Comparison of ENCODE assay signal across 19 mouse cellular contexts in the genomic region with DNA sequence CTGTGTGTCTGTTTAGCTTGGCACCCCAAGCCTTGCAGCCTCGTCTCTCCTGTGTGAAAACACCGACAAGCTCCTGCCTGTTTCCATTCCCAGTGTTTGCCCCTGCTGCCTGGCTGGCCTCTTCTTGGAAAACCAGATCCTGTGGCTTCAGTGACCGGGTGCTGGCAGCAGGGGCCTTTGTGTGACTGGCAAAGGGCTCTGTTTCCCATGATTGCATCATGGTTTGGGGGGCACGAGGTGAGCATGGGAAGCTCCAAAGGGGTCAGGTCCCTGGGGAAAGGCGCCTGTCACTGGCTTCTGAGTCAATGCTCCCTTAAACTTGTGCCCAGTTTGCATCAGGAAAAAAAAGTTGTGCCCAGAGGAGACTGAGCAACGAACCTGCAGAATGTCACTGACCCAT.
A peak's percentile ranks its signal among the peaks of the same experiment; 100 is the strongest.
DNase-seq lines count a peak whose midpoint lies in the region; ATAC-seq and TF ChIP-seq lines count a peak whose summit lies in the region.
"Had no signal": no experiment of that assay in that cellular context is flagged by ENCODE, and none has a peak within 500 bp of the region (broad histone marks: within the 10 kb centered on the region; RNA-seq: fewer than 3 reads in every experiment).

No protein-coding gene starts in this region.

- no peaks in the 10 kb centered on the region for H3K36me3 ChIP-seq in heart, embryonic 13.5 days
- no peaks in the 10 kb centered on the region for H3K36me3 ChIP-seq in heart, embryonic 11.5 days (ENCODE audit: control insufficient read depth, insufficient read depth, low read length)
- H3K36me3 ChIP-seq in embryonic facial prominence, embryonic 12.5 days: no peaks in the 10 kb centered on the region
- H3K36me3 ChIP-seq in myocyte (ENCODE audit: control insufficient read depth, insufficient read depth): no peaks in the 10 kb centered on the region
- H3K36me3 ChIP-seq: G1E; limb, embryonic 12.5 days had no signal

- peaks cover 49% of the 10 kb centered on the region for H3K4me1 ChIP-seq in heart, embryonic 13.5 days
- H3K4me1 ChIP-seq in heart, embryonic 11.5 days (ENCODE audit: control insufficient read depth, insufficient read depth, low read length): peaks cover 34% of the 10 kb centered on the region
- H3K4me1 ChIP-seq in embryonic facial prominence, embryonic 12.5 days: peaks cover 34% of the 10 kb centered on the region

- DNase-seq in MN1 (ENCODE audit: low spot score): peak; percentile 58
- DNase-seq in left cerebral cortex, adult 11 months (ENCODE audit: low spot score): no peak
- DNase-seq: cerebellum, postnatal 14 days; gastrocnemius, postnatal 10 days; heart, adult 2 months; kidney, adult 18-20 months; kidney, postnatal 25 days; liver, postnatal 0 days; lung, postnatal 14 days; right cerebral cortex, postnatal 14 days; thymus, postnatal 36 days had no signal

- H3K27me3 ChIP-seq in heart, embryonic 13.5 days (replicated peaks): no peaks in the 10 kb centered on the region
- no peaks in the 10 kb centered on the region for H3K27me3 ChIP-seq in heart, embryonic 11.5 days (ENCODE audit: control insufficient read depth, insufficient read depth, low read length)
- no peaks in the 10 kb centered on the region for H3K27me3 ChIP-seq in embryonic facial prominence, embryonic 12.5 days
- no peaks in the 10 kb centered on the region for H3K27me3 ChIP-seq in myocyte (ENCODE audit: control insufficient read depth, insufficient read depth, insufficient read length)
- H3K27me3 ChIP-seq: limb, embryonic 12.5 days had no signal

- H3K4me2 ChIP-seq in heart, embryonic 13.5 days: no peak overlapping the region
- H3K4me2 ChIP-seq in heart, embryonic 11.5 days: no peak overlapping the region
- no peak overlapping the region for H3K4me2 ChIP-seq in embryonic facial prominence, embryonic 12.5 days (replicated peaks)
- H3K4me2 ChIP-seq in myocyte (ENCODE audit: low read depth): no peak overlapping the region
- H3K4me2 ChIP-seq: limb, embryonic 12.5 days had no signal

- WGBS in heart, embryonic 13.5 days: 53% methylated on average over 6 of the region's 6 CpGs
- 52% methylated on average over 6 of the region's 6 CpGs for WGBS in heart, embryonic 11.5 days (ENCODE audit: insufficient replicate concordance)
- WGBS in embryonic facial prominence, embryonic 12.5 days: 37% methylated on average over 6 of the region's 6 CpGs

- H3K27ac ChIP-seq in heart, embryonic 13.5 days (replicated peaks): peak overlapping the region; percentile 9; the same call in 1 of the 2 replicates
- H3K27ac ChIP-seq in heart, embryonic 11.5 days (ENCODE audit: low read depth, low read length): no peak overlapping the region
- peak overlapping the region; percentile 55 for H3K27ac ChIP-seq in embryonic facial prominence, embryonic 12.5 days
- H3K27ac ChIP-seq: heart, adult 2 months had no signal

- no peaks in the 10 kb centered on the region for H3K79me2 ChIP-seq in myocyte (ENCODE audit: control insufficient read depth, insufficient read depth)

- no peak overlapping the region; the same call in 1 of the 2 replicates for H3K9ac ChIP-seq in heart, embryonic 13.5 days
- H3K9ac ChIP-seq in heart, embryonic 11.5 days (ENCODE audit: low read depth, low read length): no peak overlapping the region
- H3K9ac ChIP-seq in embryonic facial prominence, embryonic 12.5 days: no peak overlapping the region
- H3K9ac ChIP-seq: limb, embryonic 12.5 days; liver, postnatal 0 days had no signal

- H3K4me3 ChIP-seq in heart, embryonic 13.5 days: no peak overlapping the region
- H3K4me3 ChIP-seq in heart, embryonic 11.5 days (ENCODE audit: low read depth, low read length): no peak overlapping the region
- no peak overlapping the region for H3K4me3 ChIP-seq in embryonic facial prominence, embryonic 12.5 days
- H3K4me3 ChIP-seq in myocyte: no peak overlapping the region
- H3K4me3 ChIP-seq: heart, adult 2 months; limb, embryonic 12.5 days; megakaryocyte, embryonic 14.5 days had no signal

- no peaks in the 10 kb centered on the region for H3K9me3 ChIP-seq in heart, embryonic 13.5 days
- no peaks in the 10 kb centered on the region for H3K9me3 ChIP-seq in heart, embryonic 11.5 days (replicated peaks; ENCODE audit: control insufficient read depth, low read length)
- no peaks in the 10 kb centered on the region for H3K9me3 ChIP-seq in embryonic facial prominence, embryonic 12.5 days
- H3K9me3 ChIP-seq: G1E; limb, embryonic 12.5 days; megakaryocyte, embryonic 14.5 days had no signal

- no peak for ATAC-seq in heart, embryonic 13.5 days (ENCODE audit: extremely low read depth, insufficient number of reproducible peaks, low FRiP score, low TSS enrichment)
- ATAC-seq in heart, embryonic 11.5 days (replicated peaks; ENCODE audit: insufficient number of reproducible peaks, low FRiP score, low TSS enrichment): no peak
- ATAC-seq in embryonic facial prominence, embryonic 12.5 days (ENCODE audit: insufficient number of reproducible peaks, insufficient read depth, low FRiP score, low TSS enrichment): no peak
- ATAC-seq in megakaryocyte-erythroid progenitor cell, adult 5-6 weeks (replicated peaks; ENCODE audit: low FRiP score, low TSS enrichment, poor library complexity, severe bottlenecking): no peak

- no peak overlapping the region for H3ac ChIP-seq in myocyte (ENCODE audit: control insufficient read depth, insufficient read length)

- TF ChIP-seq POLR2A in myocyte (IDR thresholded peaks at IDR 0.05; ENCODE audit: insufficient read length, low read depth): no peak

TF ChIP-seq in myocyte, 11 proteins besides CTCF, POLR2A, EP300 and RAD21:
- TF ChIP-seq REST (IDR thresholded peaks at IDR 0.05; ENCODE audit: insufficient read depth, insufficient read length) (no peak), MAX (IDR thresholded peaks at IDR 0.05; ENCODE audit: low read depth) (no peak), MYOG (IDR thresholded peaks at IDR 0.05; ENCODE audit: control insufficient read depth in 1 of 3, insufficient read depth in 1 of 3, insufficient read length in 2 of 3, low read depth in 2 of 3) (no peak), TCF12 (IDR thresholded peaks at IDR 0.05; ENCODE audit: insufficient read depth, poor library complexity, severe bottlenecking) (no peak), CEBPB (IDR thresholded peaks at IDR 0.05; ENCODE audit: insufficient read depth, poor library complexity, severe bottlenecking) (peak; percentile 91), MYOD1 (IDR thresholded peaks at IDR 0.05; ENCODE audit: control insufficient read depth in 1 of 3, insufficient read length in 2 of 3, low read depth in 2 of 3) (no peak), TCF3 (IDR thresholded peaks at IDR 0.05; ENCODE audit: insufficient read length, low read depth) (no peak), USF1 (IDR thresholded peaks at IDR 0.05; ENCODE audit: low read depth) (no peak)
